Mouse (Mus musculus) heart, postnatal 0 days (tissue): Measurements from ENCODE around the gene Siglec1. TPM values are rescaled to one million over a fixed set of nuclear protein-coding genes. Genes with fewer than 3 reads are reported as not detected.

ENCODE experiments used
- ATAC-seq: fragments of 200-750 bp; cut with Nextera tagmentation; 2 replicates; pipeline ENCODE4 v1.8.0; 2017; ENCODE audit warnings: low read depth, moderate number of reproducible peaks, moderate library complexity; ENCODE audit not compliant: insufficient read depth
- DNase-seq: peaks from one replicate; pipeline ENCODE4 v3.0.0-alpha.2; 2016; ENCODE audit warnings: low spot score
- H3K27ac ChIP-seq: fragments of 300-500 bp; sonication (generic); 2 replicates; pipeline ENCODE4 v1.5.1; 2014; ENCODE audit warnings: low read depth, mild to moderate bottlenecking
- H3K27me3 ChIP-seq: fragments of 300-500 bp; sonication (generic); 2 replicates; pipeline ENCODE4 v1.6.1; 2014; ENCODE audit warnings: low read length, mixed read lengths; ENCODE audit not compliant: control insufficient read depth, insufficient read depth
- H3K36me3 ChIP-seq: fragments of 300-500 bp; sonication (generic); replicated peaks from 2 replicates; pipeline ENCODE4 v1.6.1; 2014; ENCODE audit warnings: low read length, mixed read lengths; ENCODE audit not compliant: control insufficient read depth, insufficient read depth
- H3K4me1 ChIP-seq: fragments of 300-500 bp; sonication (generic); 2 replicates; pipeline ENCODE4 v1.6.1; 2014; ENCODE audit warnings: antibody characterized with exemption; ENCODE audit not compliant: control insufficient read depth, insufficient read depth
- H3K4me2 ChIP-seq: fragments of 300-500 bp; sonication (generic); 2 replicates; pipeline ENCODE4 v1.6.1; 2014; ENCODE audit warnings: low read depth, mild to moderate bottlenecking, low read length, moderate library complexity
- H3K4me3 ChIP-seq: fragments of 300-500 bp; sonication (generic); 2 replicates; pipeline ENCODE4 v1.5.1; 2014; ENCODE audit warnings: low read depth, low read length
- H3K9ac ChIP-seq: fragments of 300-500 bp; sonication (generic); replicated peaks from 2 replicates; pipeline ENCODE4 v1.6.1; 2014; ENCODE audit warnings: low read depth, low read length, mixed read lengths
- H3K9me3 ChIP-seq: fragments of 300-500 bp; sonication (generic); replicated peaks from 2 replicates; pipeline ENCODE4 v1.6.1; 2016; ENCODE audit warnings: low read length; ENCODE audit not compliant: control insufficient read depth
- CTCF ChIP-seq: IDR thresholded peaks from 2 replicates; pipeline ENCODE4 v1.5.1; 2016; ENCODE audit warnings: antibody characterized with exemption, control low read depth, low read depth
- EP300 ChIP-seq: IDR thresholded peaks from 2 replicates; pipeline ENCODE4 v1.6.1; 2016; ENCODE audit warnings: antibody characterized with exemption, low read depth
- WGBS: fragments of 180-500 bp; shearing (Covaris S2); extraction: QIAGEN DNeasy Blood & Tissue Kit; methylation state at CpG from one replicate; pipeline ENCODE4 v1.1.7; 2014; 5-methylcytosine and 5-hydroxymethylcytosine counted together
- polyA plus RNA-seq: library from polyadenylated mRNA; unstranded; fragments of >200 nt; fragmentation: Nextera tagmentation; extraction: Ambion mirVana; gene quantifications from 2 replicates; pipeline ENCODE4 v1.2.1, GENCODE M21; 2015
- total RNA-seq: library from RNA; depleted of rRNA; stranded (reverse); fragments of >200 nt; gene quantifications from 2 replicates; pipeline ENCODE4 v1.2.3, GENCODE M21; 2014; ENCODE audit warnings: low replicate concordance

Siglec1 gene
- total and polyA plus RNA-seq, 2 experiments from 2014 or later: 0.20 to 3.4 TPM

- no peak for DNase-seq
- Histone ChIP-seq H3K36me3 (no peaks in the 10 kb centered on the region), H3K4me1 (peaks cover 19% of the 10 kb centered on the region), H3K27me3 (peaks cover 23% of the 10 kb centered on the region), H3K27ac (no peak overlapping the region), H3K4me3 (no peak overlapping the region), H3K9me3 (no peaks in the 10 kb centered on the region), H3K9ac (no peak overlapping the region), H3K4me2 (no peak overlapping the region)
- no peak for ATAC-seq
- 87% methylated on average over 2 of the region's 2 CpGs for WGBS
- TF ChIP-seq CTCF: no peak
- TF ChIP-seq EP300: no peak
These were observed 40.5 kb downstream of the Siglec1 start for GRCm38 (mm10) chr2:131046025-131046424.

DNA sequence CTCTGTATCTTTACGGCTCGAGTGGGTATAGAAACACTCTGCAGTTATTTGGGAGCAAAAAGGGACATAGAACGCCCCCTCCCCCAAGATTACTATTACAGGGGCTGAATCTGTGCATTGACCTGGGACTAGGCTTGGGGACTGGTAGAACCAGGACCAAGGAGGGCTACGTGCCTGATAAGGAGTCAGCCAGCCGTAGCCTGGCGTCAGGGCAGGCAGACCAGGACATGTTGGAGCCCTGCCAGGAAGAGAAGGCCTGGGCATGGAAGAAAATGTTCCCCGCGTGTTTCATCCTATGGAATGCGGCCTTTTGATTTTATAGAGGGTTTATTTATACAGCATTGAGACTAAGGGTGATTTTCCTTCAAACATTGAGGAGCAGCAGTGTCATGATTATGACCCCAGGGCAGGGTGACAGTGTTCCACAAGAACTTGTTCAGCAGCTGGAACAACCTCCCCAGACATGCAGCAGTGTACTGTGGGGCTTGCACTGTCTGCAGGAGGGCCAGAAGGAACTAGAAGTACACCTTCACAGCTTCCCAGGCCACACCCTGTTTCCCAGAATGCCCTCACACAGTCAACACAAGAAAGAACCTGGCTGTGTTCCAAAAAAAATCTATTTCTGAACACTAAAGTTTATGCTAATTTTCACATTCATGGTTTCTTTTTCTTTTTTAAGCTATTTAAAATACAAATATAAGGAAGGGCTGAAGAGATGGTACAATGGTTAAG, 41.4 kb downstream of the Siglec1 start:
- Histone ChIP-seq H3K9me3 (no peaks in the 10 kb centered on the region), H3K27ac (no peak overlapping the region), H3K4me1 (peaks cover 19% of the 10 kb centered on the region), H3K4me2 (no peak overlapping the region), H3K9ac (no peak overlapping the region), H3K36me3 (no peaks in the 10 kb centered on the region), H3K27me3 (peaks cover 32% of the 10 kb centered on the region), H3K4me3 (no peak overlapping the region)
- 37% methylated on average over 9 of the region's 9 CpGs for WGBS
- DNase-seq (peak; percentile 47), ATAC-seq (peak; percentile 51)
- TF ChIP-seq CTCF (no peak), EP300 (no peak)

GRCm38 (mm10) chr2:131044354-131044852, 42.2 kb downstream of the Siglec1 start:
- no peak for DNase-seq
- peaks cover 39% of the 10 kb centered on the region for H3K27me3 ChIP-seq
- H3K36me3 ChIP-seq: no peaks in the 10 kb centered on the region
- ATAC-seq: peak; percentile 21; the same call in 1 of the 2 replicates
- TF ChIP-seq CTCF: peak; percentile 21
- no peak for TF ChIP-seq EP300
- H3K9me3 ChIP-seq: no peaks in the 10 kb centered on the region
- H3K9ac ChIP-seq: no peak overlapping the region
- no peak overlapping the region for H3K27ac ChIP-seq
- 16% methylated on average over 7 of the region's 7 CpGs for WGBS
- H3K4me1 ChIP-seq: peaks cover 19% of the 10 kb centered on the region
- no peak overlapping the region for H3K4me2 ChIP-seq
- H3K4me3 ChIP-seq: no peak overlapping the region

GRCm38 (mm10) chr2:131042988-131043387, 43.6 kb downstream of the Siglec1 start, which contains the start of gene Gfra4:
TSS of gene Gfra4 (minus strand) at chr2:131043088.
- WGBS: 76% methylated on average over 2 of the region's 2 CpGs
- Histone ChIP-seq H3K27ac (no peak within 1 kb of the TSS), H3K9ac (no peak within 1 kb of the TSS), H3K4me1 (peaks cover 19% of the 10 kb centered on the region), H3K27me3 (peaks cover 41% of the 10 kb centered on the region), H3K4me2 (no peak within 1 kb of the TSS), H3K36me3 (no peaks in the 10 kb centered on the region), H3K9me3 (no peaks in the 10 kb centered on the region), H3K4me3 (no peak within 1 kb of the TSS)
- no peak for TF ChIP-seq CTCF
- TF ChIP-seq EP300: no peak
- DNase-seq (no peak), ATAC-seq (no peak)

GRCm38 (mm10) chr2:131040854-131041825, 45.4 kb downstream of the Siglec1 start:
- no peaks in the 10 kb centered on the region for H3K9me3 ChIP-seq
- WGBS: 5% methylated on average over 104 of the region's 115 CpGs
- DNase-seq (no peak), ATAC-seq (0 out of 2 replicates have a peak, but pooled peaks have one; percentile 22)
- no peaks in the 10 kb centered on the region for H3K36me3 ChIP-seq
- peak overlapping the region; percentile 17 for H3K9ac ChIP-seq
- peak overlapping the region; percentile 53 for H3K4me3 ChIP-seq
- H3K4me1 ChIP-seq: peaks cover 23% of the 10 kb centered on the region
- H3K27me3 ChIP-seq: peaks cover 46% of the 10 kb centered on the region
- peak overlapping the region; percentile 87 for H3K4me2 ChIP-seq
- no peak overlapping the region for H3K27ac ChIP-seq
- no peak for TF ChIP-seq CTCF
- no peak for TF ChIP-seq EP300
